Mouse (Mus musculus) kidney, embryonic 15.5 days (tissue): ENCODE data around the gene Myl3. TPM values are rescaled to one million over a fixed set of nuclear protein-coding genes. Genes with fewer than 3 reads are reported as not detected.

ENCODE experiments used
- ATAC-seq: fragments of 200-750 bp; cut with Nextera tagmentation; replicated peaks from 2 replicates; pipeline ENCODE4 v1.8.0; 2017; ENCODE audit warnings: moderate TSS enrichment; ENCODE audit not compliant: low FRiP score
- H3K27ac ChIP-seq: fragments of 300-500 bp; sonication (generic); 2 replicates; pipeline ENCODE4 v1.5.1; 2015; ENCODE audit warnings: mild to moderate bottlenecking, inconsistent platforms
- H3K27me3 ChIP-seq: fragments of 300-500 bp; sonication (generic); 2 replicates; pipeline ENCODE4 v1.6.1; 2015; ENCODE audit warnings: inconsistent platforms
- H3K36me3 ChIP-seq: fragments of 300-500 bp; sonication (generic); 2 replicates; pipeline ENCODE4 v1.6.1; 2015; ENCODE audit warnings: inconsistent platforms
- H3K4me1 ChIP-seq: fragments of 300-500 bp; sonication (generic); 2 replicates; pipeline ENCODE4 v1.6.1; 2015; ENCODE audit warnings: inconsistent platforms
- H3K4me2 ChIP-seq: fragments of 300-500 bp; sonication (generic); 2 replicates; pipeline ENCODE4 v1.6.1; 2015; ENCODE audit warnings: moderate library complexity, mild to moderate bottlenecking, inconsistent platforms
- H3K4me3 ChIP-seq: fragments of 300-500 bp; sonication (generic); replicated peaks from 2 replicates; pipeline ENCODE4 v1.5.1; 2015; ENCODE audit warnings: mild to moderate bottlenecking, inconsistent platforms
- H3K9ac ChIP-seq: fragments of 300-500 bp; sonication (generic); 2 replicates; pipeline ENCODE4 v1.6.1; 2015; ENCODE audit warnings: mild to moderate bottlenecking, inconsistent platforms
- H3K9me3 ChIP-seq: fragments of 300-500 bp; sonication (generic); replicated peaks from 2 replicates; pipeline ENCODE4 v1.6.1; 2016; ENCODE audit warnings: inconsistent platforms
- WGBS: fragments of 180-500 bp; shearing (Covaris S2); methylation state at CpG from one replicate; pipeline ENCODE4 v1.1.7; 2015; ENCODE audit warnings: mixed read lengths; 5-methylcytosine and 5-hydroxymethylcytosine counted together
- polyA plus RNA-seq: library from polyadenylated mRNA; unstranded; fragments of >200 nt; fragmentation: Nextera tagmentation; extraction: Ambion mirVana; gene quantifications from 2 replicates; pipeline ENCODE4 v1.2.1, GENCODE M21; 2015

Gene Myl3
- polyA plus RNA-seq, 1 experiment from 2014 or later: 1.8 TPM

DNA sequence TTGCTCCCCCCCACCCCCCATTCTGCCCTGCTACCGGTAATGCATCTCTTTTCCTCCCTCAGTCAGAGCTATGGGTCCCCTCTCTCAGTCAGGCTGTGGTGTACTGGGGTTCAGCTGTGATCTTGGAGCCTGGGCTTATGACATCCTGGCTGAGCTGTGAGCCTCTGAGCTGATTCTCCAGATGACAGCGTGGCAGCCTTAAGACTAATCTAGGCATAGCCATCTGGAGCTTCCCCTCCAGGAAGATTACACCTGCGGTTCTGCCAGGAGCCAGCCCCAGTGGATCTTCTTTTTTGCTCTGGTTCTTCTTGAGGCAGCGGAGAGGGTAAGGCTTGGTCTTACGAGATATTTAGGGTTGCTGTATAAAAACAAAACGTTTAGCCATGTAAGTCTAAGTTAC is 29.7 kb upstream of the Myl3 start:
- no peak overlapping the region for H3K4me3 ChIP-seq
- H3K4me2 ChIP-seq: no peak overlapping the region
- H3K27ac ChIP-seq: no peak overlapping the region
- H3K36me3 ChIP-seq: peaks cover 55% of the 10 kb centered on the region
- peaks cover 11% of the 10 kb centered on the region; the same call in 1 of the 2 replicates for H3K4me1 ChIP-seq
- no peaks in the 10 kb centered on the region for H3K27me3 ChIP-seq
- 93% methylated on average over 6 of the region's 6 CpGs for WGBS
- H3K9me3 ChIP-seq: no peaks in the 10 kb centered on the region
- no peak for ATAC-seq
- no peak overlapping the region for H3K9ac ChIP-seq

GRCm38 (mm10) chr9:110712545-110712944 is 29.1 kb upstream of the Myl3 start:
- no peaks in the 10 kb centered on the region for H3K9me3 ChIP-seq
- H3K9ac ChIP-seq: no peak overlapping the region
- H3K27me3 ChIP-seq: no peaks in the 10 kb centered on the region
- no peak overlapping the region for H3K4me2 ChIP-seq
- peaks cover 11% of the 10 kb centered on the region; the same call in 1 of the 2 replicates for H3K4me1 ChIP-seq
- H3K36me3 ChIP-seq: peaks cover 55% of the 10 kb centered on the region
- no peak overlapping the region for H3K27ac ChIP-seq
- WGBS: 88% methylated on average over 4 of the region's 4 CpGs
- ATAC-seq: no peak
- H3K4me3 ChIP-seq: no peak overlapping the region

GRCm38 (mm10) chr9:110713389-110713788 is 28.3 kb upstream of the Myl3 start:
- no peak for ATAC-seq
- 76% methylated on average over 1 of the region's 1 CpGs for WGBS
- Histone ChIP-seq H3K9ac (no peak overlapping the region), H3K9me3 (no peaks in the 10 kb centered on the region), H3K27me3 (no peaks in the 10 kb centered on the region), H3K4me3 (no peak overlapping the region), H3K4me2 (no peak overlapping the region), H3K36me3 (peaks cover 55% of the 10 kb centered on the region), H3K4me1 (peaks cover 11% of the 10 kb centered on the region; the same call in 1 of the 2 replicates), H3K27ac (no peak overlapping the region)

DNA sequence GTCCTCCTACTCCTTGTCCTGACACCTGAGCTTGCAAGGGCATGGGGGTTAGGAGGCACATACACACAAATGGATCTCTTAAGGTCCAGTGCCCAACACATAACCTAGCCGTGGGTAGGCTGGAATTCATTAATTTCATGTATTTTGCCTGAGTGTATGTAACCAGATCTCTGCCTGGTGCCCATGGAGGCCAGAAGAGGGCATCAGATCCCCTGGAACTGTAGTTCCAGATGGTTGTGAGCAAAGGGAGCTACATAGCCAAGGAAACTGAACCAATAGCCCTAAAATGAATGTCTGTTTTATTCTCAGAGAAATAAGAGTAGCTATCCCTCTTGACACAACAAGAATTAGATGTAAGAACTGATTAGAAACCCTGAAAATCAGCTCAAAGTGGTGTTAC is 26.2 kb upstream of the Myl3 start:
- 0 out of 2 replicates have a peak, but pooled peaks cover 6% of the 10 kb centered on the region for H3K4me1 ChIP-seq
- no peak overlapping the region for H3K9ac ChIP-seq
- H3K36me3 ChIP-seq: peaks cover 42% of the 10 kb centered on the region
- no peak for ATAC-seq
- no peaks in the 10 kb centered on the region for H3K27me3 ChIP-seq
- no peaks in the 10 kb centered on the region for H3K9me3 ChIP-seq
- WGBS: 59% methylated on average over 1 of the region's 1 CpGs
- no peak overlapping the region for H3K27ac ChIP-seq
- H3K4me3 ChIP-seq: no peak overlapping the region
- H3K4me2 ChIP-seq: no peak overlapping the region

- Histone ChIP-seq H3K9me3 (no peaks in the 10 kb centered on the region), H3K27ac (no peak overlapping the region), H3K27me3 (no peaks in the 10 kb centered on the region), H3K4me3 (no peak overlapping the region), H3K36me3 (peaks cover 42% of the 10 kb centered on the region), H3K9ac (no peak overlapping the region), H3K4me1 (0 out of 2 replicates have a peak, but pooled peaks cover 6% of the 10 kb centered on the region), H3K4me2 (no peak overlapping the region)
- peak; percentile 44; the same call in 1 of the 2 replicates for ATAC-seq
- WGBS: 30% methylated on average over 4 of the region's 4 CpGs
Observed at GRCm38 (mm10) chr9:110716775-110717174, 24.9 kb upstream of the Myl3 start.

GRCm38 (mm10) chr9:110718071-110718470 is 23.6 kb upstream of the Myl3 start:
- no peak overlapping the region for H3K4me2 ChIP-seq
- no peak overlapping the region for H3K9ac ChIP-seq
- H3K4me1 ChIP-seq: 0 out of 2 replicates have a peak, but pooled peaks cover 6% of the 10 kb centered on the region
- 0 out of 2 replicates have a peak overlapping the region, but pooled peaks have one; percentile 16 for H3K27ac ChIP-seq
- H3K4me3 ChIP-seq: no peak overlapping the region
- H3K27me3 ChIP-seq: no peaks in the 10 kb centered on the region
- H3K9me3 ChIP-seq: no peaks in the 10 kb centered on the region
- 85% methylated on average over 6 of the region's 6 CpGs for WGBS
- no peak for ATAC-seq
- peaks cover 36% of the 10 kb centered on the region for H3K36me3 ChIP-seq

GRCm38 (mm10) chr9:110718810-110719209 is 22.9 kb upstream of the Myl3 start:
- 0 out of 2 replicates have a peak, but pooled peaks have one; percentile 3 for ATAC-seq
- no peak overlapping the region for H3K27ac ChIP-seq
- H3K9me3 ChIP-seq: no peaks in the 10 kb centered on the region
- peaks cover 41% of the 10 kb centered on the region for H3K36me3 ChIP-seq
- 0 out of 2 replicates have a peak, but pooled peaks cover 6% of the 10 kb centered on the region for H3K4me1 ChIP-seq
- no peak overlapping the region for H3K9ac ChIP-seq
- H3K27me3 ChIP-seq: no peaks in the 10 kb centered on the region
- WGBS: 76% methylated on average over 3 of the region's 3 CpGs
- H3K4me3 ChIP-seq: no peak overlapping the region
- no peak overlapping the region for H3K4me2 ChIP-seq

DNA sequence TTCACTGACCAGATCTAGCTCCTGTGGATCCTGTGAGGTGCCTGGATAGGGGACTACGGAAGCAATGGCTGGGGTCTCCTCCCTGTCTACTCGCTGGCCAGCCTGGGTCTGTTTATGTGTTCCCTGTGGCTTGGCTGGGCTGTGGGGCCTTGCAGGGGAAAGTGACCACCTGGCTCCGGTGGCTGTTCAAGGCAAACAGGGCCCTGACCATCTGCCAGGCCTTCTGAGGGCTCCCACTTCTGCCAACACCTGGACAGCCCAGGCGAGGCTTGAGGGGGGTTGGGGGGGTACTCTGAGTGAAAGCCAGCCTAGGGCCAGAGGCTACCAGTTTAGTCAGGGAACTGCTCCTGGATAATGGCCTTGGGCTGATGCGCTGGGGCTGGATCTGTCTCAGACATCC is 21.7 kb upstream of the Myl3 start:
- 44% methylated on average over 5 of the region's 5 CpGs for WGBS
- Histone ChIP-seq H3K9ac (no peak overlapping the region), H3K4me3 (no peak overlapping the region), H3K36me3 (peaks cover 41% of the 10 kb centered on the region), H3K4me1 (peaks cover 8% of the 10 kb centered on the region), H3K9me3 (no peaks in the 10 kb centered on the region), H3K4me2 (no peak overlapping the region), H3K27me3 (no peaks in the 10 kb centered on the region), H3K27ac (no peak overlapping the region)
- no peak for ATAC-seq

DNA sequence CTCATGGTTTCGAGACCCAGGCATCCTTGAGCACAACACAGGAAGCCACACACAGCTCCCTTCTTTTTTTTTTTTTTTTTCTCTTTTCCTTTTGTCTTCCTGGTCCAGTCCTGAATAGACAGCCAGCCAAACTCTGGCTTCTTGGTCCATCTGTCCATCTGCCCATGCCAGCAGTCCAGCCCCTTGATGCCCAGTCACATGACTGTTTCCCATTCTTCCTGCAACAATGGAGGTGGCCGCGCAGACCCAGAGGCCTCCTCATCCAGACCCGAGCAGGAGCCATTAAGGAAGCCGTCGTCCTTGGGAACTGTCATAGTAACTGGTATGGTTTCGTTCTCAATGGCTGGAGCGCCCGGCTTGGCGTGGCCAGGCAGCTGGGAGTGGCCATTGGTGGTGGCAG is 19.6 kb upstream of the Myl3 start:
- H3K27ac ChIP-seq: no peak overlapping the region
- no peak overlapping the region for H3K9ac ChIP-seq
- H3K4me1 ChIP-seq: peaks cover 28% of the 10 kb centered on the region
- H3K4me3 ChIP-seq: no peak overlapping the region
- H3K4me2 ChIP-seq: no peak overlapping the region
- H3K9me3 ChIP-seq: no peaks in the 10 kb centered on the region
- peaks cover 47% of the 10 kb centered on the region for H3K36me3 ChIP-seq
- 89% methylated on average over 10 of the region's 10 CpGs for WGBS
- H3K27me3 ChIP-seq: peaks cover 4% of the 10 kb centered on the region
- no peak for ATAC-seq

DNA sequence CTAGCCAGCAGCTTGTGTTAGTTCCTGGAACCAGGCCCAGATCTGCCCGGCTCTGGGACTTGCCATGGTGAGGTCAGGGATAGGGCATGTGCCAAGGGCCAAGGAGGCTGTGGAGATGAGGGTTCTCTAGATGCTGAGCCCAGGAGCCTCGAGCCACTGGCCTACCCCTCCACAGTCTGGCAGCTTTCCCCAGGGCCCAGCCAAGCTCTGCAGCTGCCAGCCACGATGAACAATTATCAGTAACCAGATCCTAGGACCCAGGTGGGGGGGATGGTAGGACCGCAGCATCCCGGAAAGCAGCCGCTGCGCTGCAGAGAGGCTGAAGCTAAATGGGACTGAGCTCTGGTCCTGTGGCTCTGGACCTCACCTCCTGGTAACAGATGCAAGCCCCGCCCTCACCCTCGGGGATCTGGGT is 15.9 kb upstream of the Myl3 start:
- no peaks in the 10 kb centered on the region for H3K9me3 ChIP-seq
- no peak overlapping the region for H3K4me3 ChIP-seq
- no peak overlapping the region for H3K27ac ChIP-seq
- peaks cover 32% of the 10 kb centered on the region for H3K4me1 ChIP-seq
- H3K9ac ChIP-seq: no peak overlapping the region
- H3K36me3 ChIP-seq: peaks cover 71% of the 10 kb centered on the region
- peaks cover 23% of the 10 kb centered on the region for H3K27me3 ChIP-seq
- WGBS: 16% methylated on average over 9 of the region's 9 CpGs
- H3K4me2 ChIP-seq: no peak overlapping the region
- ATAC-seq: peak; percentile 41

DNA sequence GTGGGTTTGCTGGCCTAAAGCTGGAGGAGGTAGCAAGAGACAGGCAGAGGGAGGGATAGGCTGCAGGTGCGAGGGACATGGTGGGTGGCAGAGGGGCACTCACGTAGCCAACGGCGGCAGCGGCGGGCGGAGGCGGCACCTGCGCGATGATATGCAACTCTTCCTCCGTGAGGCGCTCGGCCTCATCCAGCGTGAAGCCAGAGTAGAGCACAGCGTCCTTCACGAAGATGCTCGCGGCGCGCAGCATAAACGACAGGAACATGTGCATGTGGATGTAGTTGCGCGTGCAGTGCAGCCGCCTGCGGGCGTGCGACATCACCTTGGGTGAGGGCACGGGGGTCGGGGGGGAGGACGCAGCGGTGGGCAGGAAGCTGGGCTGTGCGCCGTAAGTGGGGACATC is 14.8 kb upstream of the Myl3 start:
- 27% methylated on average over 31 of the region's 33 CpGs for WGBS
- no peaks in the 10 kb centered on the region for H3K9me3 ChIP-seq
- peaks cover 23% of the 10 kb centered on the region for H3K27me3 ChIP-seq
- ATAC-seq: no peak
- H3K27ac ChIP-seq: no peak overlapping the region
- H3K4me1 ChIP-seq: peaks cover 44% of the 10 kb centered on the region
- no peak overlapping the region for H3K9ac ChIP-seq
- peak overlapping the region; percentile 3; the same call in 1 of the 2 replicates for H3K4me3 ChIP-seq
- peaks cover 62% of the 10 kb centered on the region for H3K36me3 ChIP-seq
- H3K4me2 ChIP-seq: peak overlapping the region; percentile 38

- Histone ChIP-seq H3K4me3 (no peak overlapping the region), H3K36me3 (peaks cover 39% of the 10 kb centered on the region), H3K9me3 (no peaks in the 10 kb centered on the region), H3K27me3 (peaks cover 34% of the 10 kb centered on the region), H3K4me1 (peaks cover 72% of the 10 kb centered on the region), H3K4me2 (no peak overlapping the region), H3K27ac (no peak overlapping the region), H3K9ac (no peak overlapping the region)
- no peak for ATAC-seq
- 13% methylated on average over 8 of the region's 8 CpGs for WGBS
Observed at GRCm38 (mm10) chr9:110729841-110730240, 11.8 kb upstream of the Myl3 start.

- ATAC-seq: no peak
- 42% methylated on average over 4 of the region's 4 CpGs for WGBS
- peaks cover 25% of the 10 kb centered on the region for H3K36me3 ChIP-seq
- no peak overlapping the region for H3K9ac ChIP-seq
- H3K4me2 ChIP-seq: peak overlapping the region; percentile 70
- peaks cover 73% of the 10 kb centered on the region for H3K4me1 ChIP-seq
- peaks cover 37% of the 10 kb centered on the region for H3K27me3 ChIP-seq
- H3K4me3 ChIP-seq: peak overlapping the region; percentile 40; the same call in 1 of the 2 replicates
- H3K9me3 ChIP-seq: no peaks in the 10 kb centered on the region
- H3K27ac ChIP-seq: peak overlapping the region; percentile 89
Observed at GRCm38 (mm10) chr9:110731859-110732258, 9.8 kb upstream of the Myl3 start.
